Mouse (Mus musculus) thymus, postnatal 25 days (tissue): Measurements from ENCODE around the gene Pnkd.
"Not testable (repeated sequence)": the region's sequence is repeated elsewhere in the genome, so short reads cannot be mapped to it uniquely, and the experiment has no call there.

Experiments used
- DNase-seq: peaks from one replicate; pipeline ENCODE4 v3.0.0; 2022

Gene Pnkd

DNA sequence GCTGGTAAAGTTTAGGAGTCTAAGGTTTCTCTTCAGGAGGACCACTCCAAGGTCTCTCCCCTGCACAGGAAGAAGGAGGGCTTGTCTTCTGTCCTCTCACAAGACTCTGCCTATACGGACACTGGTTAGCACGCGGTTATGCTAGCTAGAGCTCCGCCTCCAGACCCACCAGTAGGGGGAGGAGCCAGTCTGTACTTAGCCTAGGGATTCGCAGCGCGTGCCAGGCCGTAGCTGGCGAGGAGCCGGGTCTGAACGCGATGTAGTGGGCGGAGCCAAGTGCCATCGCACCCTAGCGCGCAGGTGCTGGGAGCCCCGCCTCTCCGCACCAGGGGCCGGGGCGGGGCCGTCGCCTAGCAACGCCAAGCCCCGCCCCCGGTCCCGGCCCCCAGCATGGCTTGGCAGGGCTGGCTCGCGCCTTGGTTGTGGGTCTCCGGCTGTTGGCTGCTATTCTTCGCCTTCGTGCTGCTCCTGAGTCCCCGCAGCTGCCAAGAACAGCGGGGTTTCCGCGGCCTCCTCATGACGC is 47.6 kb downstream of the Pnkd start:
- peak; percentile 95 for DNase-seq

DNA sequence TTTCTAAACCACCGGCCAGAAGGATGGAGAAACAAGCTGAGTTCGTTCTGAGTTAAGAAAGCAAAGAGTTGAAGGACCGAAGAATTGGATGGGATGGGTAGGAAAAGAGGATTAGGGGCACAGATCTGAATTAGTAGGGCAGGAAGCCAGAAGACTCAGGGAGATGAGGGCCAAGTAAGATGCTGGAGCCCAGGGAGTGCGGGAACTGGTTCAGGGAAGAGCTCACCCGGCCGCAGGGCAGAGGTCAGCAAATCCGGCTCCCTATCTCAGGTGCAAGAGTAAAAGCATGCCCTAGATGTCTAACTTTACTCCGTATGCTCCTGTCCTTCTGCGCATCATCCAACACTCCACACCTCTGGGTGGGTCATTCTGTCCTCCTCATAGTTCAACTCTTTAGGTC is 48.2 kb downstream of the Pnkd start:
- no peak for DNase-seq

DNA sequence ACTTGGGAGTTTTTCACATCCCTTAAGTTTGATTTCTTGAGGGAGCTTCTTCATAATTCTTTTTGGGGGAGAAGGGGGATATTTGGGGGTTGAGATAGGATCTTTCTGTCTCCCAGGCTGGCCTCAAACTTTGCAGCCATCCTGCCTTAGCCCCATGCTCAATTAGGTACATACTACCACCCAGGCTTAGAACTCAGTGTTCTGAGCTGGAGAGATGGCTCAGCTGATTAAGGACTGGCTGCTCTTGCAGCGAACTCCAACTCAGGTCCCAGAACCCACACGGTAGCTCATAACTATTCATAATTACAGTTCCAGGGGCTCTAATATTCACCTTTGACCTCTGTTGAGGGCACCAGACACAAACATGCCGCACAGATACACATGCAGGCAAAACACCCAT is 49.9 kb downstream of the Pnkd start:
- no peak for DNase-seq

DNA sequence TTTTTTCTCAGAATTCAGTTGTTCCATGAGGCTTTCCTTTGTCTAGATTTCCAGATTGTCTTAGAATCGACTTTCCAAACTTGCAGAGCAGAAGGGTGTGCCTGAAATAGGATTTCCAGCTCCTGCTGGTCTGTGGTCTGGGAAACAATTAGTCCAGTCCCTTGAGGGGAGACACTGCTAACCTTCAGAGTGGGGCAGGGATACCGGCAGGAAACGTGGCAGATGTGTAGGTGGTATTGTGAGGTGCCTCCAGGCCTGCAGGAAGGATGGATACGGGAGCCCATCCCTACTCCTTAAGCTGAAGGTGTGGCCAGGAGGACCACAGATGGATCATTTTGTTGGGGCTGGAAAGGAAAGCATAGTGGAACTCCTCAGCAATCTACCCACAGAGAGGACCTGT is 50.3 kb downstream of the Pnkd start:
- DNase-seq: no peak

DNA sequence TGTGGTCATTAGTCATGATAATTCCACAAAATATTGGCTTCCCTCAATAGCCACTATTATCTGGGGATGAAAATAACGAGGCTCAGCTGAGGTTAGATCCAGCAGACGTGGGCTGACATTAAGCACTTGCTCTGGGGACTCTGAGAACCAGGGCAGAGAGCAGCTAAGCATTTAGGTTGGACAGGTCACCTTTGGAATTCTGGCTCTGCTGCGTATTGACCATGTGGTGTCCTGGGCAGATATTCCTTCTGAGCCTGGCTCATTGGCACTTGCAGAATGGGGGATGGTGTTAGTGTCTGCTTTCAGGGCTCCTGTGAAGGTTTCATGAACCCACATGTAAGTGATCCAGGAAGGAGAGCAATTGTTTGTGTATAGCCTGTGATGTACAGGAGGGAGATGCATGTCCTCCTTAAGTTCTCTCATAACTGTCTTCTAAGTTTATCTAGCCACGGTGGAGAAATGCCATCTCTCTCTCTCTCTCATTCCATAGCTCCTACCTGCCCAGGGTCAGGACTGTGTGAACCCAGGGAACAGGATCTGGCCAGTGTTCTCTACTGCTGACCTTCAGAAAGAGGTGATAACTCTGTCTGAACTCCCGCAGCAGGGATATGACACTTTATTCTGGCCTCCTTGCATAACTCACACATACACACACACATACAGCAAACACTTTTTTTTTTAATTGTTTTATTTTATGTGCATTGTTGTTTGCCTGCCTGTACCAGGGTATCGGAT is 50.9 kb downstream of the Pnkd start:
- DNase-seq: no peak

DNA sequence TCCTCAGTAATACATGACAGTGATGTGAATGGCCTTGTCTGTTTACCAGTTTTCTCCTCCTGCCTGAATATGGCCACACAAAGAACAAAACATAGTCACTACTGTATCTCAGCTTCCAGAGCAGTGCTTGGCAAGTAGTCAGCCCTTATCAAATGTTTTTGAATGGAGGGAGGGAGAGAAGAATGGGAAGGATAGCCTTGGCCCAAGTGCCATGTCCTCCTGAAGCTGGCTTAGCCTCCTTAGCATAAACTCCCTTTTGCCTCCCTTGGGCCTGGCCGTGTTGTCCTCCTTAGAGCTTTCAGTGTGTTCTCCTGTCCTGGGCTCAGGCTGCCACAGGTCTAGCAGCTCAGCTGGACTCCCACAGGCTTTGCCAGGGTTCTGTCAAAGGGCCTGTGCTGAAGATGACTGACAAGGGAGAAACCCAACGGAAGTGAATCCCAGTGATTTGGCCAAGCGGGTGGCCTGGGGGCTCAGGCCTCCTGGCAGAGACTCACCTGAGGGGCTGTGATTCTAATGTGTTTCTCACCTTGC is 52.6 kb downstream of the Pnkd start:
- DNase-seq: no peak

DNA sequence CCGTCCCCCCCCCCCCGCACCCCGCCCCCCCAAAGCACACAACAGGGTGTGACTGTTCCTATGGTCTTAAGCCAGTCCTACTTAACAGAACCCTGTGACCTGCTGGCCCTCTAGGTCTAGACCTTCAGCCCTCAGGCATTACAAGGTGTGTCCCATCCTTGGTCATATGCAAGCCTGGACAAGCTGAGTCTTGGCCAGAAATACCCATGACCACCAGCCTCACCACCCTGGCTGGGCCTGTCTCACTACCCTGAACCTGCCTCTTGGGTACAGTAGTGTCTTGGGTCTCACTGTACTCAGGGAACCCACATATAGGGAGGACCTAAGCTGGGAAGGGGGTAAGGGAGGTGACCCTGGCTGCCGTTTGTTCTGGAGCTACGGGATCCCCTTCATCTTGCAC is 53.3 kb downstream of the Pnkd start:
- DNase-seq: no peak

DNA sequence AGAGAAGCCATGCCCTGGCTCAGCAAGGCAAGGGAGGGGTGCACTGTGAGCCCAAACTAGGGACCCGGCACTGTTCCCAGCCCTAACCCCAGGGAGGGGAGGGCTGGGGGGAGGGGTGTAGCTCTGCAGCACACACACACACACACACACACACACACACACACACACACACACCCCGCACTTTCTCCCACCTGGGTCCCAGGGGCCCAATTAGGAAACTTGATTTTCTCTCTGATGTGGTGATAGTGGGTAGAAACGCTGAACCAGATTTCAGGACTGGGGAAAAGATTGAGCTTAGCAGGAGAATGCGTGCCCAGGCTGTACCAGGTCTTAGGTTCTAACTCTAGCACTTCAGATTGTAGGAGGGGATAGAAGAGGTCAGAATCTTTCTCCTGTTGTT is 53.9 kb downstream of the Pnkd start:
- no peak for DNase-seq

DNA sequence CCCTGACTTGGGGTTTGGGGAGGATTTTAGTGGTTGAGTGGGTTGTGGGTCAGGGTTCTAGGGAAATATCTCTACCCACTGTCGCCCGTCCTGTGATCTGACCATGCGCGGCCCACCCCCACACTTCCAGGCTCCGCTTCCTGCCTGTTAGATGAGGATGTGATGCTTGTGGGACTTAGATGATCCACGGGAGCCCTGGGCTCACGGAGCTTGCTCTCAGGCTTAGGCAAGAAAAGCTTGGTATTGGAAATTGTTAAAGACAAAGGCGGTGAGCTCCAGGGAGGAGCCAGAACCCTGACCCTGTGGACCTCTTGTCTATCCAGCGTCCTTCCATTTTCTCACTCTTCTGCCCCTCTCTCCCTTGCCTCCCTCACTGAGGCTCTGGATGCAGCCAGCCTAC is 55.2 kb downstream of the Pnkd start:
- no peak for DNase-seq

DNA sequence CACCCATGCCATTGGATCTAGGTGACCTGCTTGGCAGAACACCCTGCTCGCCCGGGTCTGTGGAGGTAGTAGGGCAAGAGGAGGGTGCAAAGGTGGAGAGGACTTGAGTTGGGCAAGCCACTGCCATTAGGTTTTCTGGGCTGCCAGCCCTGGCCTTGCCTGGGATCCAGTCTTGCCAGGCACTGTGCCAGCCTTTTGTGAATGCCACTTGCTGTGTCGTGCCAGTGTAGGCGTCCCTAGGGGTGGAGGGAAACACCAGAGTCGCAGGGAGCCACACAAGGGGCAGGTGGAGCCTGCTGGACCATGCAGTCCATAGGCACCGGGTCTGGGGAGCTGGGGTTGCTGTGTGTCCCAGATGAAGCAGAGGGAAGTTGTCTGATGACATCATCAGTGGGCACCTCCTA is 55.6 kb downstream of the Pnkd start:
- DNase-seq: no peak

DNA sequence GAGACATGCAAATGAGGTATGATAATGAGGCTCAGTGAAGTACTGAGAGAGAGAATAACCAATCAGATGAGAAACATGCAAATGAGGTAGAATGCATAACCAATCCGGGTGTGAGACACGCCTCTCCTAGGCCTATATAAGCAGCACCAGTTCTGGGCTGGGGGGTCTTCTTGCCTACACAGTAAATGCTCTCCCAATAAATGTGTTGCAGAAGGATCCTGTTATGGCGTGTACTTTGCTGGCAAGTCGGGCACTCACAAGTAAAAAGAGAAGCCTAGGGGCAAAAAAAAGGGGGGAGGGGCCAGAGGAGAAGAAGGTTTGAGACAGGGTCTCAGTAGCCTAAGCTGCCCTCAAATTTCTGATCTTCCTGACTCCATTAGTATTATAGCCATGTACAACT is 56.3 kb downstream of the Pnkd start:
- DNase-seq: not testable (repeated sequence)

DNA sequence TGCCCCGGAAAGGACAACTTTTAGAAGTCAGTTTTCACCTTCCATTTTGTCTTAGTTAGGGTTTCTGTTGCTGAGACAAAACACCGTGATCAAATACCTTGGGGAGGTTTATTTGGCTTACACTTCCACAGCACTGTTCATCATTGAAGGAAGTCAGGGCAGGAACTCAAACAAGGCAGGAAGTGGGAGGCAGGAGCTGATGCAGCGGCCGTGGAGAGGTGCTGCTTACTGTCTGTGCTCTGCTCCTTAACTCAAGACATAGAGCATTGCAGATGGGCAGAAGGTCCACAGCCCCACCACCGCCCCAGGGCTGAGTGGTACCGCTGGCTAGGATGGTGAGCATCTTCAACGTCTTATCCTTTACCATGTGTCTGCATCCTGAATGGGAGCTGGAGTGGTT is 57.2 kb downstream of the Pnkd start:
- no peak for DNase-seq

DNA sequence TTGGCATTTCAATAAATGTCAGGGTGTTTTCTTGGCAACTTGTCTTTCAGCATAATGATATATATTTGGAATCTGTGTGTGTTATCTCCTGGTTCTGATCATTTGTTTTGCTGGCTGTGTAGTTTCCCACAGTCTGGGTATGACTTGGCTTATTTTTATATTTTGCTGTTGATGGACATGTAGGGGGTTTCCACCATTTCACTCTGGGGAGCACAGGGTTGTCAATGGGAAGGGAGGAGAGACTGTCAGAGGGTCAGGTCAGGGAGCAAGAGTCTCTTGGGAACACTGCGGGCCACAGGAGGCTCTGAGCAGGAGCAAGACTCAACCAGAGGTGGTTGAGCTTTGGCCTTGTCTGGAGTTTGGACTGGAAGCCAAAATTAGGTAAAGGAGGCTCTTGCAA is 57.6 kb downstream of the Pnkd start:
- DNase-seq: no peak

DNA sequence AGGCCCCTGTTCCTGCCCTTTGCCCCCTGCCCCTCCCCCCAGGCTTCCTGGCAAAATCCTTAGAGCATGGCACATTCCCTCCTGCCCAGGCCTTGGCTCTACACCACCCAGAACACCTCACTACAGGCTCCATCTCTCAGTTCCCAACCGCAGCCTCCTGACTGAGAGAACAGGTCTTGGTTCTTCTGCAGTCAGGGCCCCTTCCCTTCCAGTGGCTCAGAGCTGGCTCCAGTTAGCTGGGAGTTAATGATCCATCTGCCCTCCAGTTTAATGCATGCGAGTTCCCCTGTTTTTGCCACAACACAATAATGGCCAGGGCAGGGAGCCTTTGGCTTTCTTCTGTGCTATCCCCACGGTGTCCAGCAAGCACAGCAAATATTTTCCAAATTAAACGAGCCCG is 58.4 kb downstream of the Pnkd start:
- DNase-seq: no peak

DNA sequence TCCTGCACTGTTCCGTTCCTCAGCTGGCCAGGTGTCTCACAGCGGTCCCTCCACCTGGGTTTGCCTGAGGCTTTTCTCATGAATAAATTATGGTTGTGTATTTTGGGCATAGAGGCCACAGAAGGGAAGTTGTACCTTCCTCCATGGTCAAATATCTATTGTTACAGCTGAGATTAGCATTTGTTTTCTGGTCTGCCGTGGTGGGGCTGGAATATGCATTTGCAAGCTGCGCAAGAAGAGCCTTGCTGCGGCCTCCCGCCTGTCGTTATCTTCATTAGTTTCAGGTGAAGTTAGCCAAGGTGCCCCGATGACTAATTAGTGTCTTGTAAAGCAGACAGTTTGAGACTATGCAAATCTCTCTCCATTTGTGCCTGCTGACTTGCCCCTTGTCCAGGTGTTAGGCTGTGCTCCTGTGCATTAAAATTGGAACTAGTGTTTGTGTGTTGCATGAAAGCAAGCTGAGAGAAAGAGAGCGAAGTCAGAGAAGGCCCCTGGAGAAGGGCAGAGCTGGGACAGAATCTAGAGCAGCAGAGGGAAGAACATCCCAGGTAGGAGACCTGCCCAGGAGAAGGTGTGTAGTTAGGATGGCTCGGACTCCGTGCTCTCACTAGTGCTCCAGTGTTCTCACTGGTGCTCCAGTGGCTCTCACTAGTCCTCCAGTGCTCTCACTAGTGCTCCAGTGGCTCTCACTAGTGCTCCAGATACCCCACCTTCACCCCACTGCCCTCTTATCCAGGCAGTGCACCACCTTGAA is 59.6 kb downstream of the Pnkd start:
- no peak for DNase-seq

DNA sequence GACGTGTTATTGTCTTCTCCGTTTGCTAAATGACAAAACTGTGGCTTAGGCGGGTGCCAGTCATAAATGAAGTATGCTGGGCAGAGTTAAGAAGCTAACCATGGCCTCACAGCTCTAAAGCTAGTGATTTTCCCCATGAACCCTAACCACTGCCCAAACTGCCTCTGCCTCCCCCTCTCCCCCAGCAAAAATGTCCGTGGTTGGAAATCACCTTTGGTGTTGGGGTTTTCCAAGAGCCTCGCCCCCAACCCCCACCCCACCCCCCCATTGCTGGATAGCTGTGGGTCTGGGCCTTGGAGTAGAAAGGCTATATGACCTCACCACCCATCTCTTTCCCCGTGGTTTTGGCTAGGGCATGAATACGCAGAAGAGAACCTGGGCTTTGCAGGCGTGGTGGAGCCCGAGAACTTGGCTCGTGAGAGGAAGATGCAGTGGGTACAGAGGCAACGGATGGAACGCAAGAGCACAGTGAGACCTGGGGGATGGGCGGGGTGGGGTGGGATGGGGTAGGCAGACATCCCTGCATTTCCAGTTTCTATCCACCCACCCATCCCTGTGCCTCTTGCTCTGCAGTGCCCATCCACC is 66.5 kb downstream of the Pnkd start:
- no peak for DNase-seq

DNA sequence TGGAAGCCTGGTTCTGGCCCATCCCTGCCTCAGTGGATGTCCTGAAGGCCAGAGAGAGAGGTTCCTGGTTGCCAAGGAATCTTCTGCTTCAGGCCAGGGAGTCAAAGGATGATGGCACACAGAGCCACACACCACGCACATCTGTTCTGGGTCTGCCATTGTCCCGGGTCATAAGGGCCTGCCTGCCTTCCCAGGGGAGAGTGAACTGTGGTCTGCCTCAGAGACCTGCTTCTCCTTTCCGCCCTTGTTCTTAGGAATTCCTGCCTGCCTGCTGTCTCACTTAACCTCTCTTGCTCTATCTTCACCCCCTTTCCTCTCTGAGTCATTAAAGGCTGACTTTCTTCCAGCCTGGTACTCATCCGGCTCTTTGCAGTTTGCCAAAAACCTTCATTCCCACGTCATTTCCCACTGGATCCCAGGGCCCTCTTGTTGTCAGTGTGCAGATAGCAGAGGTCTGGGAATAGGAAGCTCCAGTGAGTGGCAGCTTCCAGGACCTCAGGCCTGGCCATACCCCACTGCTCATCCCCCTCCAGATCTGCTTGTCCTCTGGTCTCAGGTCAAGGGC is 67.9 kb downstream of the Pnkd start:
- DNase-seq: no peak

DNA sequence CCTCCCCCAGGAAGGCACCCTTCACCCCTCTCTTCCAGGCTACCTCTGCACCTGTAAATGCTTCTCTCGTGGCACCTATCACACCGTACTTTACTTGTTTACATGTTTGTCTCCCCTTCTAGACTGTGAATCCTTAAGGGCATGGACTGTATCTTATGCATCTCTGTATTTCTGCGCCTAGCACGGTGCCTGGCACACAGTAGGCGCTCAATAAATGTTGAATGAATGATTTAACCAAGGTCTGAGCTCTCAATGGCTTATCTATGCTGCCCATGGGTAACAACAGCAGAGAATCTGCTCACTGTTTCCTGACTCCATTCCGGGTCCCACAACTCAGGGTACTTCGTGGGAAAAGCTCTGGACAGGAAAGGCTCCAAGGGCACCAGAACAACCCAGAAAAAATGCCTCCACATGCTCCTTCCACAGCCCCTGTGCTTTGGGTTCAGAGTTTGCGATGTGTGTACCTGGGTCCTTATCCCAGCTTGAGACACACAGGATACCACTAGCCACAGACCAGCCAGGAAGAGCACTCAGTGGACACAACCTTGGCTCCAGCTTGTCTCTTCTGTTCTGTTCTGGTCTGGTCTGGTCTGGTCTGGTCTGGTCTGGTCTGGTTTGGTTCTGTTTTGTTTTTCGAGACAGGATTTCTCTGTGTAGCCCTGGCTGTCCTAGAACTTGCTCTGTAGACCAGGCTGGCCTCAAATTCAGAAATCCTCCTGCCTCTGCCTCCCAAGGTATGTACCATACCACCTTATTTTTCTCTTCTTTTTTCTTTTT is 68.9 kb downstream of the Pnkd start:
- no peak for DNase-seq

DNA sequence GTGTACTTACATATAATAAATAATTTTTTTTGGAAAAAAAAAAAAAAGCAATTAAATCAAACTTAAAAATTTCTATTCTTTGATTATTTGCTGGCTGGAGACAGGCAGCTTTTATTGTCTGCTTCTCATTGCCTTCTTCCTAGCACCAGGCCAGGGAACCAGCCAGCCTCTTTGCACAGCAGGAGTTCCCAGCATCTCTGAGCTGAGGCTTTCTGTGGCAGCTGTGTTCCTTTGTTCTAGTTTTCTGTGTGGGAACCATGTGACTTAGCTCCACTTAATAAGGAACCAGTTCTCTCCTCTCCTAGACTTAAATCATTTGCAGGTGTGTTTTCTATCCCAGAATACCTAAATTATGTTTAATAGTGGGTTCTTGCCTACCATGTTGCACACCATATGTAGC is 72.8 kb downstream of the Pnkd start:
- DNase-seq: no peak

DNA sequence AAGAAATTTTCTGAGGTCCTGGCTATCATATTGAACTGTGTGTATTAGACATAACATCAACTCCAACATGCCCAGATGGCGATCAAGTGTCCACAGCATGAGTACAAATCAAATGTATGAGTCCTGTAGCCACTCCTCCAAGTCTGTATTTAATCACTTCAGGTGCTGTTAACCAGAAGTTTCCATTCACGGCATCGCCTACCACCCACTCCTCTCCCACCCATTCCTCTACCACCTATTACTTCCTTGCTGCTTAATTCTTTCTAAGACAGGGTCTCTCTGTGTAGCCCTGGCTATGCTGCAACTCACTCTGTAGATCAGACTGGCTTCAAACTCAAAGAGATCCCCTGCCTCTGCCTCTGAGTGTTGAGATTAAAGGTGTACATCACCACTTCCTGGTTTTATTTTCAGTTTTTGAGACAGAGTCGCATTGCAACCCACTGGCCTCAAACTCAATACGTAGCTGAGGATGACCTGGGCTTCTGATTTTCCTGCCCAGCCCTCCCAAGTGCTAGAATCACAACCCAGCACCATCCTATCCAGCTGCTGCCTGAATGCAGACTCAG is 75.3 kb downstream of the Pnkd start:
- no peak for DNase-seq

DNA sequence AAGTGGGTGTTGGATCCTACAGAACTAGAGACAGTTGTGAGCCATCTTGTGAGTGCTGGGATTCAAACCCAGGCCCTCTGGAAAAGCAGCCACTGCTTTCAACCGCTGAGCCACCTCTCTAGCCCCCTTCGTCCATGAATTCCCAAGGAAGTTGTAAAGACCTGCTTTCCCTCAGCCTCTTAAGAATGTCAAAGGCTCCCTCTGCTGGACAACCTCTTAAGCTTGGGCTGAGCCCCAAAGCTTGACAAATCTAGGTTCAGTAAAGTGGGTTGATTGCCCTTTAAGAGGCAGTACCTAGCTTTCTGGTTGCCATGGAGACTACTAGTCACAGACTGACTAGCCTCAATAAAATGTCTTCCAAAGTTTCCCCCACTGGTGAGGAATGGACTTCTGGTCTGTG is 77.1 kb downstream of the Pnkd start, which contains the start of gene Catip:
TSS of gene Catip (plus strand) at position 297 of the 400 bp plus-strand sequence.
- peak; percentile 54 for DNase-seq
